Mouse (Mus musculus) embryonic fibroblast, embryonic 13.5 days (primary cell): ENCODE data around the gene Git2.
A peak's percentile ranks its signal among the peaks of the same experiment; 100 is the strongest.

Experiments
- CTCF ChIP-seq: IDR thresholded peaks from 2 replicates; pipeline ENCODE4 v1.5.1; 2011; ENCODE audit warnings: mild to moderate bottlenecking, control low read depth, low read length, moderate library complexity, borderline replicate concordance; ENCODE audit not compliant: insufficient read depth
- POLR2A ChIP-seq: IDR thresholded peaks from 2 replicates; pipeline ENCODE4 v1.6.1; 2011; ENCODE audit warnings: low read depth, mild to moderate bottlenecking, control low read depth, low read length, moderate library complexity

- peak; percentile 11; the same call in 1 of the 2 replicates for TF ChIP-seq CTCF
- TF ChIP-seq POLR2A: no peak
Observed at GRCm38 (mm10) chr5:114764812-114765735, 10.2 kb downstream of the Git2 start.
